Mouse (Mus musculus): ENCODE measurements around the gene Naa35.

The Naa35 gene

DNA sequence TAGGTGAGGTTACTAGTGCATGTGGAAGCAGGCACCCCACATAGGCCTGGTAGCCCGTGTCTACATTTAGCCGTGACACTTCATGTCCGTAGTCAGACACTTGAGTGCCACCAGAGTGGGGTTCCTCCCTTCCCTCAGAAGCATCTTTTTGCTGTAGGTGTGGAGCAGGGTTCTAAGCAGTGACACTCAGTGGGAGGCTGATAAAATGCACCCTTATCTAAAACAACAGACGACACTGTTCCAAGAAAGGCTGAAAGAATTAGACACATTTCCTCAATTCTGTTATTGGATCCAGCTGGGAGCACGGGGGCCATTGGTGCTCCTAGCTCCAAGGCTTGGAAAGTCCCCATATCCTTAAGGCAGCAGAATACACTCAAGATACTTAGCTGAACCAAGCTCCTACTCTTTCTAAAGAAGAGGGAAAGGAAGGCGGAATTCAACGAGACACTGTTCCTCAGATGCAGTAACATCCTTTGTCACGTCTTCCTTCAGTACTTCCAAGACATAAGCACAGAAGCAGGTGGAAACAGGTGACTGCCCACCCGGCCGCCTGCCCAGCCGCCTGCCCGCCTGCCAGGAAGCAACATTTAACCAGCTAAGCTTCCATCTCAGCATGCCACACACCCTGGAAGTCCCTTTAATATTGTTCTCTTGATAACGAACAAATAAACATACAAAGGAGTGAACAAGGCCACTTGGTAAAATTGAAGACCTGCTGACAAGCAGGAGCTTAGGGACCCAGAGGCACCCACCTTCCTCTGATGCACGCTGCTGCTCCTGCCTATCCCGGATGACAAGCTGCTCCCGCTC lies 54.5 kb downstream of the Naa35 start:
- no peak for DNase-seq (ENCODE audit: low read depth)

- DNase-seq (ENCODE audit: low read depth), result no peak
These were observed 55.0 kb downstream of the Naa35 start for GRCm38 (mm10) chr13:59640178-59640440.

GRCm38 (mm10) chr13:59642818-59643217 lies 57.8 kb downstream of the Naa35 start:
- DNase-seq (ENCODE audit: low read depth), result no peak

- no peak for DNase-seq (ENCODE audit: low read depth)
These were observed 60.4 kb downstream of the Naa35 start for GRCm38 (mm10) chr13:59645491-59645890.

GRCm38 (mm10) chr13:59646674-59647244 lies 61.7 kb downstream of the Naa35 start:
- DNase-seq (ENCODE audit: low read depth), result no peak

- no peak for DNase-seq (ENCODE audit: low read depth)
These were observed 62.4 kb downstream of the Naa35 start for GRCm38 (mm10) chr13:59647484-59647883.

- no peak for DNase-seq (ENCODE audit: low read depth)
These were observed 63.5 kb downstream of the Naa35 start for GRCm38 (mm10) chr13:59648598-59648997.

DNA sequence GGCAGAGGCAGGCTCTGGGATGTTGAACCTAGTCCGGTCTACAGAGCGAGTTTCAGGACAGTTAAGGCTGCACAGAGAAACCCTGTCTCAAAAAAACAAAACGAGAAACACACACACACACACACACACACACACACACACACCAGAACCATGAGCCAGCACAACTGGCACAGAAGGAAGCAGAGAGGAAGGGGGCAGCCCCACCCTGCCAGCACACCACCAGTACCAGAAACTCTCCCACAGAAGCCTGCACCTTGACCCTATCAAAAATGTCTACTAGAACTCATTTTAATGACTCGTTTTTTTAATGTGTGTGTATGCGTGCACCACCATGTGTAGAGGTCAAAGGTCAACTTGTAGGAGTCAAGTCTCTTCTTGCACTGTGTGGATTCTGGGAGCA lies 64.7 kb downstream of the Naa35 start:
- DNase-seq (ENCODE audit: low read depth), result no peak

- no peak for DNase-seq (ENCODE audit: low read depth)
These were observed 67.6 kb downstream of the Naa35 start for GRCm38 (mm10) chr13:59652651-59653050.

DNA sequence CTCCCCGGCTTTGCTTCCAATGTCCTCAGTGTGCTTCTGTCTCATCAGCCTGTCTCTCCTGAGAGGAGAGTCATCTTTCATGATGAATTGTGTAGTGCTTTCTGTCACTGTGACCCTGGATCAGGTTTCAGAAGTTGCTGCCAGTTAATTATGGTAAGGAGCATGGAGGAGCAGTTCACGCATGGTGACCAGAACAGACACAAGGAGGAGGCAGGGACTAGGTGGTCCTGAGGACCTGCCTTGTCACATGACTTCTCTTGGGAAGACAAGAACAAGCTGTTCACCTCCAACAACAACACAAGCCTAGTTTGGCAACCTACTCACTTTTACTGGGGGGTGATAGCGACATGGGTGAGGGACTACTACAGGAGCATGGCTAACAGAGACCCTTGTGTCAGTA lies 68.1 kb downstream of the Naa35 start:
- DNase-seq (ENCODE audit: low read depth), result no peak

DNA sequence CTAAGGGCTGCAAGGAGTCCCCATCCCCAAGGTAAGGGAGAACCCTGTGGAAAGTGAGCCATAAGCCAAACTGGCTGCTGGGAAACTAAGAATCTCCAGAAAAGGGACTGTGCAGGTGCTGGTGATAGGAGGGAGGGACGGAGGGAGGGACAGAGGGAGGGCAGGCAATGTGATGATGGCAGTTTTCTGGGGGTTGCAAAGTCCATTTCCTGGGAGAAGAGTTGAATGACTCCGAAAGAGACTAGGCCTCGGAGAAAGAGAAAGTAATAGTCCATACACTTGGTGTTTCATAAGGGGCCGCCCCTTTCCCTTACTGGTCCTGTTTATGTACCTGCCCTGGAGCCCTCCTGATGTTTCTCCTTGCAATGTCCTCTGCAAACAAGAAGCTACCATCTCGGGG lies 69.4 kb downstream of the Naa35 start:
- DNase-seq (ENCODE audit: low read depth), result no peak

GRCm38 (mm10) chr13:59655718-59656315 lies 70.8 kb downstream of the Naa35 start:
- no peak for DNase-seq (ENCODE audit: low read depth)

GRCm38 (mm10) chr13:59656316-59656832 lies 71.3 kb downstream of the Naa35 start:
- no peak for DNase-seq (ENCODE audit: low read depth)

- DNase-seq (ENCODE audit: low read depth), result no peak
These were observed 71.9 kb downstream of the Naa35 start for GRCm38 (mm10) chr13:59656975-59657388.

GRCm38 (mm10) chr13:59657781-59658180 lies 72.7 kb downstream of the Naa35 start:
- DNase-seq (ENCODE audit: low read depth), result no peak

DNA sequence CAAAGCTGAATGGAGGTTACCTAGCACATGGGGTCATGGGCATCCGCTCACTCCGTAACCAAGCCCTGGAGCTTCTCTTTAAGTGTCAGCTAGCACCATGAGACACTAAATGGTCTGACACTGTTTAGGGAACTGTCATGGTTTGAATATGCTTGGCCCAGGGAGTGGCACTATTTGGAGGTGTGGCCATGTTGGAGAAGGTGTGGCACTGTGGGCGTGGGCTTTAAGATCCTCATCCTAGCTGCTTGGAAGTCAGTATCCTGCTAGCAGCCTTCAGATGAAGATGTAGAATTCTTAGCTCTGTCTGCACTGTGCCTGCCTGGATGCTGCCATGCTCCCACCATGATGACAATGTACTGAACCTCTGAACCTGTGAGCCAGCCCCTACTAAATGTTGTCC lies 75.3 kb downstream of the Naa35 start:
- DNase-seq (ENCODE audit: low read depth), result no peak

DNA sequence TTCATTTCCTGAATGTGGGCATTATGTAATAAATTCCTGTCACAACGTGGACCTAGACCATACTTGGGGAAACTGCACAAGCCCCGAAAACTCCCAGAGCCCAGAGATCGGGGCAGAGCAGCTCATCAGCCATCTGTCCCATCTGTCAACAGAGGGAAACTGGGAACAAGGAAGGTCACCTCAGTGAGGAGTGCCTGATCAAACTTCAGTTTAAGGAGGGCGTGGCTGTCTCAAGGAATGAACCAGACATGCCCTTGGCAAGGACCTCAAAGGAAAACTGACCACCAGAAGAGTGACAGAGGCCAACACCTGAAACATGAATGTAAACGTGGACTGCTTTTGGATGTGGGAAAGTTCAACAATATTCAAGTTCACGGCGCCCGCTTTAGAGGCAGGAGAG lies 76.3 kb downstream of the Naa35 start:
- DNase-seq (ENCODE audit: low read depth), result no peak

DNA sequence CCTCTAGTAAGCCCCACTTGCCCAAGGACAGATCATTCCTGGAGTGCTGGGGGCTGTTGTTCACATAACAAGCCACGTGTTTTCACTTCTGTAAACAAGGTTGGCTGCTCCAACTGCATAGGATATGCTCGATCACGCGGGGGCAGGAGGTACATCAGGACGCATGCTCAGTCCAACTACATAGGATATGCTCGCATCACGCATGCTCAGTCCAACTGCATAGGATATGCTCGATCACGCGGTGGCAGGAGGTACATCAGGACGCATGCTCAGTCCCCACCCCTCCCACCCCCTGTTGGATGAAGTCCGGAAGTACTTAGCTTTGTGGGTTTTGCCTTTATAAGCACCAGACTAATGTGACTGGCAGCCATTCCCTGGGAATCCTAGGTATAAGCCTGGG lies 76.9 kb downstream of the Naa35 start:
- DNase-seq (ENCODE audit: low read depth), result no peak

DNA sequence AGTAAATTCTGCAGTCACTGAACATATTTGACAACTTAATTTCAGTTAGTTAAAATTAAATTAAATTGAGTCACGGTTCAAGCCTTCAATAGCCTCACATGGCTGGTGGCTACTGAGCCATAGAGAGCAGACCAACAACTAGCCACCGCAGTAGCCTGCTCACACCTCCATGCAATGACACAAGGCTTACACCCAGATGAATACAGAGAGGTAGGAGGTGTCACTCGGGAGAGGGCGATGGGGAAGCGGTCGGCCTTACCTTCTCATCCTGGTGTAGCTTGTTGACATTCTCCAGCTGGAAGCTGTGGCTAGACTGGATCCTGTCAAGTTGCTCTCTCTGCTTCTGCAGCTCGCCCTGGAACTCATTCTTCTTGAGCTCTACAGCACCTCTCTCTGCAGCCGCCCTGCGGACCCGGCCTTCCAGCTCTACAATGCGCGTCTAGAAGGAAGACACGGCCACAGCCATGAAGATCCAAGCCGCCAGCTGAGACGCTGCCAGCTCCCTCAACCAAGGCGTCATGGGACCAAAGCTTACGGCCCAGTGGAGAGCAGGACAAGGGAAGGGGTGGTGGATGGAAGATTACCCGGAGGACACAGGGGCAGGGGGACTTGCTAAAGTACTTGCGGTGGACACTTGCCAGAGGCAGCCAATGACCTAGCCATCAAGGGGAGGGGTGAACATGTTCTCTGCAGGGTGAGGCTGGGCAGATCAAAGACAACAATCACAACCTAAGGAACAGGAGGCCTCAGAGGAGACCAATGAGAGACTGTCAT lies 79.1 kb downstream of the Naa35 start:
- no peak for DNase-seq (ENCODE audit: low read depth)

DNA sequence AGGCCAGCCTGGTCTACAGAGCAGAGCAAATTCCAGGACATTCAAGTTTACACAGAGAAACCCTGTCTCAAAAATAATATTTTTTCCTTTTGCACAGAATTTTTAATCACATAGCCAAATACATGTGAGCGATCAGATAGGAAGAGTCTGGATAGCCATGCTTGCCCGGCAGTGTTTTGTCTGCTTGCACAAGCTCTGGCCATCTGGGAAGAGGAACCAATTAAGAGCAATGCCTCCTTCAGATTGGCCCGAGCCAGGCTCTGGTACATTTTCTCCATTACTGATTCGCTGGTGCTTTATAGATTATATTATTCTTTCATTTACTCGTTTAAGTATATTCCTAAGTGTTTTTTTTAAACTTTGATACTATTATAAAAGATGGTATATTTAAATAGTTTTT lies 82.7 kb downstream of the Naa35 start:
- no peak for DNase-seq (ENCODE audit: low read depth)

DNA sequence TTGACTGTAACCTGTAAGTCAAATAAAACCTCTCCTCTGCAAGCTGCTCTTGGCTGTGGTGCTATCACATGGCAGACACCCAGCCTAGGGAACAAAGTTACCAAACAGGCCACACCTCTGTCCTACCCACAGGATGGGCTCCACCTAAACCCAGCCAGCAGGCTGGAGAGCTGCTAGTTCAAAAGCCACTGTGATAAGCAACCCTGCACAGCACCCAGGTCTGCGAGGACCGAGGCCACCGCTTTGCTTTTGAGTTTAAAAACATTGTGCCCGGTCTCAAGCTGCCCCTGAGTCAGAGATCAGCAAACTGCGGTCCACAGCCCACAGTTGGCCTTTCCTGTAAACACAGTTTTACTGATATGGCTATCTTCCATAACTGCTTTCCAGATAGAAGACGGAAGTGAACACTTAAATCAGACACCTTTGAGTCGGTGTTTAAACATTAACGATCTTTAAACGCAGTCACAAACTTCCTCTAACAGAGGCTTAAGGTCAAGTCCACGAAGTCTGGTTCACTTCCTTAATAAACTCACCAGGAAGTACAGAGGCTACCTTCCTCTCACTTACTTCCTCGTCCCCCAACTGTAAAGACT lies 83.5 kb downstream of the Naa35 start:
- no peak for DNase-seq (ENCODE audit: low read depth)

- DNase-seq (ENCODE audit: low read depth), result no peak
These were observed 84.9 kb downstream of the Naa35 start for GRCm38 (mm10) chr13:59669946-59670345.
